Mouse (Mus musculus): Measurements from ENCODE around the gene Hoxc10.

Hoxc10 gene

GRCm38 (mm10) chr15:103010112-103010846 lies 43.7 kb downstream of the Hoxc10 start:
- no peak for DNase-seq (ENCODE audit: extremely low spot score, low read depth, low spot score)

- no peak for DNase-seq (ENCODE audit: extremely low spot score, low read depth, low spot score)
Measured at GRCm38 (mm10) chr15:103010847-103011555, 44.4 kb downstream of the Hoxc10 start.

DNA sequence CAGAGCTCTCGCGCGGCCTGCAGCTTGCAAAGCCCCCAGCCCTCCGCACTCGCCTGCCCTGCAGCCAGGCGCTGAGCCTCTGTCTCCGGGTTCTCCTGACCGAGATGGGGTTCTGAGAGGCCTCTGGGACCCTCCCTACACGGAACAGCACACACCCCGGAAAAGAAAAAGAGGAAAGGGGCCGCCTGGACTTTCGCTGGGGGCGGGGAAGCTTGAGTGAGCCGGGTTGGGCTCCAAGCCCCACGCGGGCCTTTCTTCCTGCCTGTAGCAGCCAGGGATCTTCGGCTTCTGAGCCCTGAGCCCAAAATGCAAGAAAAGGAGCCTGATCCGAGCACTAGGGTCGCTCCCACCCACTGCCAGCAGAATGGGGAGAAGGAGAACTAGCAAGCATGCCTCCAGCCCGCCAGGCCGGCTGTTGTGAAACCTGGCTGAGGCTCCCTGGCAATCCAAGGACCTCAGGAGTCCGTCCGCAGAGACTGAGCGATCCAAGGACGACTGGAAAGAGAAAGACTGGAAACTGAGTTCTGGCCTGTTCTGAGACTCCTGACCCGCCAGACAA lies 45.4 kb downstream of the Hoxc10 start:
- no peak for DNase-seq (ENCODE audit: extremely low spot score, low read depth, low spot score)

DNA sequence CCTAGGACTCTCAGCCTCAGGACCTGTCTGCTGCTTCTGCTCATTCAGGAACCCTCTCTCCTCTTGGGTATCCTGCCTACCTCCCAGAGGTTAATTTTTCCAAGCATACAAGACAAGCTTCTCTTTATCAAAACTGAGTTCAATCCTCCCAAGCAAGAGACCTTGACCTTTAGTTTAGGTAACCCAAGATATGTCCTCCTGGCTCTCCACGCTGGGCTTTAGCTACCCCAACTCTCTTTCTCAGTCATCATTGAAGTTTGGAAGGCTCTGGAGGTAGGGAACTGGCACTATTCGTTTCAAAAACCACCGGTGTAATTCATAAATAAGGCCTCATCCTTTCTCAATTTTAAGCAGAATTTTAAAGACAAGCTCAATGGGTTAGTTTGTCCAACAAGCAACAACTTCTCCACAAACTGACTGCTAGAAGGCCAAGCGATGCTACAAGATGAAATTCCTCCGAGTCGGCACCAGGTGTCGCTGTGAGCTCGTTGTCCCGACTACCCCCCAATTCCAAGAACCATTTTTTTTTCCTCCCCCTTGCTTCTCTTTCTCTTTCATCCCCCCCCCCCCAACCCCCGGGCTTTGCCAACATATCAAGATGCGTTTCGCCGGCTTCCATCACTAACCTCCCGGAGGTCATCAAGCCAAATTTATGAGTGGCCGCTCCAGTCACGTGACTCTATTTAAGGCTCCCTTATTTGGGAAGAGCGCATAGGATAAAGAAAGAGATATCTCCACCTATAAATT lies 46.8 kb downstream of the Hoxc10 start:
- no peak for DNase-seq (ENCODE audit: extremely low spot score, low read depth, low spot score)

DNA sequence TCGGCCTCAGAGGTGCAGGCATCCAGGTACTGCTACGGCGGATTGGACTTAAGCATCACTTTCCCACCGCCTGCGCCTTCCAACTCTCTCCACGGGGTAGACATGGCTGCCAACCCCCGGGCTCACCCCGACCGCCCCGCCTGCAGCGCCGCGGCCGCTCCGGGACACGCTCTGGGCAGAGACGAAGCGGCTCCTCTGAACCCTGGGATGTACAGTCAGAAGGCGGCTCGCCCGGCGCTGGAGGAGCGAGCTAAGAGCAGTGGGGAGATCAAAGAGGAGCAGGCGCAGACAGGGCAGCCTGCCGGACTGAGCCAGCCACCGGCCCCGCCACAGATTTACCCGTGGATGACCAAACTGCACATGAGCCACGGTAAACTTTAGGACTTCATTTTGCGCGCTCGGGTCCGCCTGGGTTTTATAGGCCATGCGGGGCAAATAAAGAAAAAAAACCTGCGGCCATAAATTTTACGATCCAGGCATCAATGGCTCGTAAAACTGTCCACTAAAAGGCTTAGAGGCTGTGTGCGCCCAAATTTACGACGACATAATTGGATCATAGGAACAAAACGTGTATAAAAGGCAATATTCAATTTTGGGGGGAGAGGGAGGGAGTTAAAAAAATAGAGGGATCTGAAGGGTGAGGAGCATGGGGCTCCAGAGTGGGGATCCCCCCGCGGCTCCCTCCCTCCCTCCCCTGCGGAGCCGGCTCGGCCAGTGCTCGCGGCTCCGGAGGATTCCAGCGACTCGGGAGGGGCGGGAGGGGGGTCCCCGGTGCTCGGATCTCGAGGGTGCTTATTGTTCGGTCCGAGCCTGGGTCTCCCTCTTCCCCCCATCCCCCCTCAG lies 47.8 kb downstream of the Hoxc10 start:
- DNase-seq (ENCODE audit: extremely low spot score, low read depth, low spot score): peak; percentile 88

DNA sequence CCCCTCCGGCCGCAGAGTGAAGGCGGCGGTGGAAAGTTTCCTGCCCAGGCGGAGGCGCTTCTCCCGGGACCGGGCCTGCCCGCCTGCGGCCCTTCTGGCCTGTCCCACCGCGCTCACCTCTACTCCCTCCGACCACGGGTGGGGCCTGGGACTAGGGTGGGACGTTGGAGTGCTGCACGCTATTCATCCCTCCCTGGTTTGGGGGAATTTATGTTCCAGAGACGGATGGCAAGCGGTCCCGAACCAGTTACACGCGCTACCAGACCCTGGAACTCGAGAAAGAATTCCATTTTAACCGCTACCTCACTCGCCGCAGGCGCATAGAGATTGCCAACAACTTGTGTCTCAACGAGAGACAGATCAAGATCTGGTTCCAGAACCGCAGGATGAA lies 48.4 kb downstream of the Hoxc10 start:
- DNase-seq (ENCODE audit: extremely low spot score, low read depth, low spot score): no peak

DNA sequence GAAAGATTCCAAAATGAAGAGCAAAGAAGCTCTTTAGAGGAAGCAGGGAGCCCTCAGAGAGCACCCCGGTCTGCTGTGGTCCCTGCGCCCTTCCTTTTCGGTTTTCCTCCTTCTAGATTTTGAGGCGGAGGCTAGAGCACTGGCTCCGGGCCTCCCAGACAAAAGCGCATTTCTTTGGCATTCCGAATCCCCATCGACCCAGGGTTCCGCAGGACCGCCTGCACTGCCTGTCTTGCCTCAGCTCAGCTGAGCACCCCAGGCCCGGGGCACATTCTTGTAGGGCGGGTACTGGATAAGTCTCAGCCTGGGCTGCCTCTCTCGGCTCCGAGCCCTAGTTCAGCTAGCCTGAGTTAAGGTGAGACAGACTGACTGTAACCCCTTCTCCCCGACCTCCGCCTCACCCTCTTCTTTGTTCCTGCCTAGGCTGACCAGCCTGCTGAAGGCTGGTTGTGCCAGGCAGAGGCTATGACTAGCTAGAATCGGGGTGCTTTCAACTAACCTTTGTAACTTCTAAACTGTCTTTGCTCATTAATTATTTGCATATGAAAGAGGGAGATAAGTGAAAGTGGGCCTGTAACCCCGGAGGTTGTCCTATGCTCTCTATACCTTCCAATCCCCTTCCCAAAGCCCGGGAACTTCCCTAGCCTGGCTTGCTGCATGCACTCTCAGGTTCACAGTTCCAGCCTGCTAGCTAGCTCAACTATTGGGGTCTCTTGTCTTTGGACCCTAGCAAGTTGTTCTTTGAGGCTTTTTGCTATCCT lies 49.0 kb downstream of the Hoxc10 start:
- DNase-seq (ENCODE audit: extremely low spot score, low read depth, low spot score): no peak

GRCm38 (mm10) chr15:103018636-103019035 lies 52.0 kb downstream of the Hoxc10 start, which contains the start of gene Hoxc4:
Gene Hoxc4 (plus strand): TSS chr15:103018934.
- DNase-seq (ENCODE audit: extremely low spot score, low read depth, low spot score): no peak

DNA sequence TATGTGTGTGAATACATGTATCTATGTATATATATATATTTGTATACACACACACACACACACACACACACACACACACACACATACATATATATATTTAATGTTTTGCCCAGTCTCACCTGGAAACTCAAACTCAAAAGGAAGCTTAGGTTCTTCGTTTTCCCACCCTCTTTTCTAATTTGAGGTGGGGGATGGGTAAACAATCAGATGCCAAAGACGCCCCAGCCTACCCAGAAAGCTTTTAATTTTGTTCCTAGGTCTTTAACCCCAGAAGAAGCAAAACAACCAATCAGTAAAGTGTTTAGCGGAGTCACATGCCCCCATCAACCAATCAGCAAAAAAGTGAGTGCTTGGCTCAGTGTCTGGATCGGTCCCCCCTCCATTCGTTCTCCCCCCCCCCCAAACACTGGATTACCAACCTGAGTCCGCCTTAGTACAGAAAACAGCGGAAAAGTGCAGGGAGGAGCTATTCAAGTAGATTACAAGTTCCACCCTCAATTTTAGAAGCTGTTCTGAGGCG lies 54.4 kb downstream of the Hoxc10 start:
- no peak for DNase-seq (ENCODE audit: extremely low spot score, low read depth, low spot score)
